Mouse (Mus musculus) heart, embryonic 14.5 days (tissue): ENCODE results near the gene P3h3. TPM values are rescaled to one million over a fixed set of nuclear protein-coding genes. Genes with fewer than 3 reads are reported as not detected.
A peak's percentile ranks its signal among the peaks of the same experiment; 100 is the strongest.
"Not testable (repeated sequence)": the region's sequence is repeated elsewhere in the genome, so short reads cannot be mapped to it uniquely, and the experiment has no call there.

Experiments
- ATAC-seq: fragments of 200-750 bp; cut with Nextera tagmentation; 2 replicates; pipeline ENCODE4 v1.8.0; 2017; ENCODE audit warnings: low read depth, moderate TSS enrichment; ENCODE audit not compliant: insufficient number of reproducible peaks, insufficient read depth, low FRiP score
- H3K27ac ChIP-seq, 2 experiments: fragments of 200-500 bp in 1 of 2; fragments of 300-500 bp in 1 of 2; sonication (generic) in 1 of 2; replicated peaks in 1 of 2; 2 replicates each; pipeline ENCODE4 v1.5.1; 2012 to 2014; ENCODE audit warnings: low read depth in 2 of 2, low read length in 2 of 2, control low read depth in 1 of 2, mild to moderate bottlenecking in 1 of 2, mixed read lengths in 1 of 2; ENCODE audit not compliant: control insufficient read depth in 1 of 2, insufficient read depth in 1 of 2
- H3K27me3 ChIP-seq: fragments of 300-500 bp; sonication (generic); 2 replicates; pipeline ENCODE4 v1.6.1; 2014; ENCODE audit warnings: mild to moderate bottlenecking, low read length, control low read depth; ENCODE audit not compliant: control insufficient read depth, insufficient read depth
- H3K36me3 ChIP-seq: fragments of 300-500 bp; sonication (generic); 2 replicates; pipeline ENCODE4 v1.6.1; 2014; ENCODE audit warnings: mild to moderate bottlenecking, control low read depth, low read length, mixed read lengths; ENCODE audit not compliant: control insufficient read depth, insufficient read depth
- H3K4me1 ChIP-seq, 2 experiments: fragments of 200-500 bp in 1 of 2; fragments of 300-500 bp in 1 of 2; sonication (generic) in 1 of 2; 2 replicates each; pipeline ENCODE4 v1.6.1; 2012 to 2014; ENCODE audit warnings: low read length in 2 of 2, control low read depth in 1 of 2, mixed read lengths in 1 of 2; ENCODE audit not compliant: control insufficient read depth in 2 of 2, insufficient read depth in 2 of 2
- H3K4me2 ChIP-seq: fragments of 300-500 bp; sonication (generic); 2 replicates; pipeline ENCODE4 v1.6.1; 2014; ENCODE audit warnings: mild to moderate bottlenecking, low read length
- H3K4me3 ChIP-seq, 2 experiments: fragments of 200-500 bp in 1 of 2; fragments of 300-500 bp in 1 of 2; sonication (generic) in 1 of 2; 2 replicates each; pipeline ENCODE4 v1.5.1; 2012 to 2014; ENCODE audit warnings: low read length in 2 of 2, mild to moderate bottlenecking in 2 of 2, control low read depth in 1 of 2, low read depth in 1 of 2, moderate library complexity in 1 of 2; ENCODE audit not compliant: control insufficient read depth in 1 of 2, insufficient read depth in 1 of 2
- H3K9ac ChIP-seq: fragments of 300-500 bp; sonication (generic); 2 replicates; pipeline ENCODE4 v1.6.1; 2014; ENCODE audit warnings: mild to moderate bottlenecking, low read length
- H3K9me3 ChIP-seq: fragments of 300-500 bp; sonication (generic); 2 replicates; pipeline ENCODE4 v1.6.1; 2016; ENCODE audit warnings: low read length, control low read depth; ENCODE audit not compliant: control insufficient read depth
- WGBS: fragments of 180-500 bp; shearing (Covaris S2); extraction: QIAGEN DNeasy Blood & Tissue Kit; methylation state at CpG from one replicate; pipeline ENCODE4 v1.1.7; 2014; 5-methylcytosine and 5-hydroxymethylcytosine counted together
- polyA plus RNA-seq: library from polyadenylated mRNA; unstranded; fragments of >200 nt; fragmentation: Nextera tagmentation; extraction: Ambion mirVana; gene quantifications from 2 replicates; pipeline ENCODE4 v1.2.1, GENCODE M21; 2014

The P3h3 gene
- polyA plus RNA-seq, 1 experiment from 2014 or later, result 20.5 TPM

- Histone ChIP-seq H3K36me3 (peaks cover 42% of the 10 kb centered on the region), H3K4me1 (peaks cover 23 to 51% of the 10 kb centered on the region in 2 experiments), H3K9ac (no peak overlapping the region; the same call in 1 of the 2 replicates), H3K4me3 (no peak overlapping the region), H3K4me2 (peak overlapping the region; percentile 74; the same call in 1 of the 2 replicates), H3K27me3 (no peaks in the 10 kb centered on the region), H3K27ac (0 out of 4 replicates have a peak overlapping the region, but pooled peaks of 1 of the 2 experiments have one; percentile 99), H3K9me3 (no peaks in the 10 kb centered on the region)
- WGBS, result 54% methylated on average over 4 of the region's 4 CpGs
- ATAC-seq, result no peak
These were observed 46.2 kb downstream of the P3h3 start for GRCm38 (mm10) chr6:124811403-124811665.

- 72% methylated on average over 11 of the region's 11 CpGs for WGBS
- peaks cover 27 to 57% of the 10 kb centered on the region in 2 experiments for H3K4me1 ChIP-seq
- not testable (repeated sequence) for H3K27me3 ChIP-seq, H3K4me3 ChIP-seq, H3K9ac ChIP-seq, H3K9me3 ChIP-seq, ATAC-seq
- peak overlapping the region in 1 of 2 experiments; percentile 96; a peak in 2 of 4 replicates for H3K27ac ChIP-seq
- H3K36me3 ChIP-seq, result peaks cover 38% of the 10 kb centered on the region
- H3K4me2 ChIP-seq, result peak overlapping the region; percentile 98; the same call in 1 of the 2 replicates
These were observed 46.8 kb downstream of the P3h3 start for GRCm38 (mm10) chr6:124810566-124811402.

- 0 out of 2 replicates have a peak, but pooled peaks have one; percentile 0 for ATAC-seq
- Histone ChIP-seq H3K27ac (peak overlapping the region; percentile 31 to 96), H3K36me3 (peaks cover 30% of the 10 kb centered on the region), H3K4me2 (peak overlapping the region; percentile 98), H3K27me3 (no peaks in the 10 kb centered on the region), H3K4me1 (peaks cover 27 to 62% of the 10 kb centered on the region in 2 experiments), H3K9ac (peak overlapping the region; percentile 91), H3K4me3 (peak overlapping the region; percentile 68 to 76), H3K9me3 (no peaks in the 10 kb centered on the region)
- WGBS, result 37% methylated on average over 14 of the region's 14 CpGs
These were observed 47.6 kb downstream of the P3h3 start for GRCm38 (mm10) chr6:124809775-124810538.

- H3K9ac ChIP-seq, result peak overlapping the region; percentile 91
- H3K9me3 ChIP-seq, result no peaks in the 10 kb centered on the region
- ATAC-seq, result peak; percentile 42
- no peaks in the 10 kb centered on the region for H3K27me3 ChIP-seq
- H3K36me3 ChIP-seq, result peaks cover 29% of the 10 kb centered on the region
- H3K27ac ChIP-seq, result peak overlapping the region; percentile 92 to 96
- H3K4me2 ChIP-seq, result peak overlapping the region; percentile 98
- under 1% methylated on average over 35 of the region's 35 CpGs for WGBS
- H3K4me1 ChIP-seq, result peaks cover 22 to 54% of the 10 kb centered on the region in 2 experiments
- H3K4me3 ChIP-seq, result peak overlapping the region; percentile 68 to 76
These were observed 48.3 kb downstream of the P3h3 start for GRCm38 (mm10) chr6:124809052-124809774.

- peaks cover 29% of the 10 kb centered on the region for H3K36me3 ChIP-seq
- peak within 1 kb of the TSS; percentile 92 to 96 for H3K27ac ChIP-seq
- peak; percentile 55 for ATAC-seq
- WGBS, result 3% methylated on average over 29 of the region's 29 CpGs
- peak within 1 kb of the TSS; percentile 91 for H3K9ac ChIP-seq
- H3K9me3 ChIP-seq, result no peaks in the 10 kb centered on the region
- peaks cover 21 to 53% of the 10 kb centered on the region in 2 experiments for H3K4me1 ChIP-seq
- peak within 1 kb of the TSS; percentile 68 to 76 for H3K4me3 ChIP-seq
- no peaks in the 10 kb centered on the region for H3K27me3 ChIP-seq
- peak within 1 kb of the TSS; percentile 98 for H3K4me2 ChIP-seq
These were observed 49.1 kb downstream of the P3h3 start, which contains the start of gene Spsb2 for GRCm38 (mm10) chr6:124808358-124809012. TSS of gene Spsb2 (plus strand) at chr6:124808661.

DNA sequence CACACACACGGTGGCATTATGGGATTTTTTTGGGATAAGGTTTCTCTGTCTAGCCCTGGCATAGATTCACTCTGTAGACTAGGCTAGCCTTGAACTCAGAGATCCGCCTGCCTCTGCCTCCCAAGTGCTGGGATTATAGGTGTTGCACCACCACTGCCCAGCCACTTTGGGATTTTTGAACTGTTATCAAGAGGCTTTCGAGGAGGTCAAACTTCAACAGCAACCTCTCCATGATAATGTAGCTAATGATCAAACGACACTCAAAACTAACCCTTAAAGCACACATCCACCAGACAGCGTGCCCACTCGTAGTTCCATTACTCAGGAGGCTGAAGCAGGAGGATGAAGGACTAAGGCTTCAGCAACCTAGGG lies 49.6 kb downstream of the P3h3 start:
- H3K27me3 ChIP-seq, result no peaks in the 10 kb centered on the region
- H3K9me3 ChIP-seq, result no peaks in the 10 kb centered on the region
- peak overlapping the region; percentile 92 to 96 for H3K27ac ChIP-seq
- WGBS, result 62% methylated on average over 6 of the region's 6 CpGs
- no peak for ATAC-seq
- peak overlapping the region; percentile 98 for H3K4me2 ChIP-seq
- peak overlapping the region; percentile 91 for H3K9ac ChIP-seq
- H3K4me1 ChIP-seq, result peaks cover 21 to 53% of the 10 kb centered on the region in 2 experiments
- H3K36me3 ChIP-seq, result peaks cover 29% of the 10 kb centered on the region
- H3K4me3 ChIP-seq, result peak overlapping the region in 1 of 2 experiments; percentile 68; a peak in 2 of 4 replicates
